Mouse (Mus musculus) midbrain, embryonic 12.5 days (tissue): ENCODE measurements at regions not wholly inside any gene's neighbourhood (a gene's known extent, or its start where the extent isn't known, plus 50 kb on each side); places are given as distances from the start of the nearest gene placed in this dataset.

ENCODE experiments used
- ATAC-seq: fragments of 200-750 bp; cut with Nextera tagmentation; 2 replicates; pipeline ENCODE4 v1.8.0; 2017; ENCODE audit warnings: low read depth, moderate TSS enrichment, moderate library complexity; ENCODE audit not compliant: low FRiP score
- H3K27ac ChIP-seq: fragments of 300-500 bp; sonication (generic); replicated peaks from 2 replicates; pipeline ENCODE4 v1.5.1; 2016; ENCODE audit warnings: mild to moderate bottlenecking
- H3K27me3 ChIP-seq: fragments of 300-500 bp; sonication (generic); 2 replicates; pipeline ENCODE4 v1.6.1; 2016; ENCODE audit warnings: mild to moderate bottlenecking
- H3K36me3 ChIP-seq: fragments of 300-500 bp; sonication (generic); 2 replicates; pipeline ENCODE4 v1.6.1; 2016
- H3K4me1 ChIP-seq: fragments of 300-500 bp; sonication (generic); 2 replicates; pipeline ENCODE4 v1.6.1; 2016
- H3K4me2 ChIP-seq: fragments of 300-500 bp; sonication (generic); replicated peaks from 2 replicates; pipeline ENCODE4 v1.6.1; 2016; ENCODE audit warnings: mild to moderate bottlenecking, moderate library complexity
- H3K4me3 ChIP-seq: fragments of 300-500 bp; sonication (generic); 2 replicates; pipeline ENCODE4 v1.5.1; 2016; ENCODE audit warnings: mild to moderate bottlenecking
- H3K9ac ChIP-seq: fragments of 300-500 bp; sonication (generic); replicated peaks from 2 replicates; pipeline ENCODE4 v1.6.1; 2016; ENCODE audit warnings: mild to moderate bottlenecking, moderate library complexity
- H3K9me3 ChIP-seq: fragments of 300-500 bp; sonication (generic); 2 replicates; pipeline ENCODE4 v1.6.1; 2016; ENCODE audit warnings: mild to moderate bottlenecking
- WGBS: fragments of 180-500 bp; shearing (Covaris S2); methylation state at CpG from one replicate; pipeline ENCODE4 v1.1.7; 2016; 5-methylcytosine and 5-hydroxymethylcytosine counted together

GRCm38 (mm10) chr7:113069336-113069924 lies 115.7 kb downstream of the Rassf10 start:
- Histone ChIP-seq H3K9ac (no peak overlapping the region), H3K27ac (no peak overlapping the region), H3K36me3 (no peaks in the 10 kb centered on the region), H3K9me3 (no peaks in the 10 kb centered on the region), H3K4me3 (no peak overlapping the region), H3K4me1 (0 out of 2 replicates have a peak, but pooled peaks cover 3% of the 10 kb centered on the region), H3K27me3 (no peaks in the 10 kb centered on the region), H3K4me2 (no peak overlapping the region)
- ATAC-seq, result no peak
- 78% methylated on average over 4 of the region's 4 CpGs for WGBS

- Histone ChIP-seq H3K9ac (no peak overlapping the region), H3K36me3 (no peaks in the 10 kb centered on the region), H3K9me3 (no peaks in the 10 kb centered on the region), H3K4me2 (no peak overlapping the region), H3K27me3 (no peaks in the 10 kb centered on the region), H3K4me3 (no peak overlapping the region), H3K27ac (no peak overlapping the region), H3K4me1 (0 out of 2 replicates have a peak, but pooled peaks cover 3% of the 10 kb centered on the region)
- no peak for ATAC-seq
- WGBS, result 80% methylated on average over 1 of the region's 1 CpGs
Measured at GRCm38 (mm10) chr7:113071418-113071817, 117.7 kb downstream of the Rassf10 start.

DNA sequence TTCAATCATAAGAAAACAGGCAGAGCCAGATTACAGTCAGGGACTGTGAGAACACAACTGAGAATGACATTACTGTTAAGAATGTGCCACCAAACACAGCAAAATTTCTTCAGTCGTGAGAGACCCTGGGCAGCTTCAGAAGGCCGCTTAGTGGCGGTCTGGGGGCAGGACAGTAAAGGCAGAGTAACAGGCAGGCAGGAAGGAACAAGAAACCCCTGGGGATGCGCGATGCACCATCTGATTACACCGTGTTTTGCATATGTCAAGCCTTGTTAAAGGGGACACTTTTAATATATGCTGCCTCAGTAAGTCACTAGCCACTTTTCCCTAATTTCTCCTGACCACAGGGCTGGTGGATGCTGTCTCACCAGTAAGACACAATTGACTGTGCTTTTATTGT lies 120.0 kb downstream of the Rassf10 start:
- 59% methylated on average over 6 of the region's 6 CpGs for WGBS
- H3K4me2 ChIP-seq, result no peak overlapping the region
- H3K9me3 ChIP-seq, result no peaks in the 10 kb centered on the region
- no peaks in the 10 kb centered on the region for H3K27me3 ChIP-seq
- no peak for ATAC-seq
- H3K27ac ChIP-seq, result no peak overlapping the region
- H3K4me3 ChIP-seq, result no peak overlapping the region
- H3K4me1 ChIP-seq, result 0 out of 2 replicates have a peak, but pooled peaks cover 3% of the 10 kb centered on the region
- H3K36me3 ChIP-seq, result no peaks in the 10 kb centered on the region
- no peak overlapping the region for H3K9ac ChIP-seq

- Histone ChIP-seq H3K9me3 (no peaks in the 10 kb centered on the region), H3K4me2 (no peak overlapping the region), H3K27me3 (no peaks in the 10 kb centered on the region), H3K36me3 (no peaks in the 10 kb centered on the region), H3K4me1 (0 out of 2 replicates have a peak, but pooled peaks cover 3% of the 10 kb centered on the region), H3K4me3 (no peak overlapping the region), H3K27ac (no peak overlapping the region), H3K9ac (no peak overlapping the region)
- WGBS, result 78% methylated on average over 6 of the region's 6 CpGs
- ATAC-seq, result no peak
Measured at GRCm38 (mm10) chr7:113075371-113075770, 121.6 kb downstream of the Rassf10 start.

- no peak overlapping the region for H3K4me2 ChIP-seq
- no peak for ATAC-seq
- H3K9me3 ChIP-seq, result no peaks in the 10 kb centered on the region
- H3K9ac ChIP-seq, result no peak overlapping the region
- no peaks in the 10 kb centered on the region for H3K27me3 ChIP-seq
- WGBS, result 92% methylated on average over 7 of the region's 7 CpGs
- H3K4me1 ChIP-seq, result 0 out of 2 replicates have a peak, but pooled peaks cover 3% of the 10 kb centered on the region
- H3K27ac ChIP-seq, result no peak overlapping the region
- no peak overlapping the region for H3K4me3 ChIP-seq
- no peaks in the 10 kb centered on the region for H3K36me3 ChIP-seq
Measured at GRCm38 (mm10) chr7:113076243-113076642, 122.5 kb downstream of the Rassf10 start.

- ATAC-seq, result no peak
- no peak overlapping the region for H3K4me2 ChIP-seq
- H3K27ac ChIP-seq, result no peak overlapping the region
- H3K27me3 ChIP-seq, result 0 out of 2 replicates have a peak, but pooled peaks cover 3% of the 10 kb centered on the region
- H3K9me3 ChIP-seq, result no peaks in the 10 kb centered on the region
- no peaks in the 10 kb centered on the region for H3K4me1 ChIP-seq
- H3K4me3 ChIP-seq, result no peak overlapping the region
- WGBS, result 85% methylated on average over 5 of the region's 5 CpGs
- H3K9ac ChIP-seq, result no peak overlapping the region
- H3K36me3 ChIP-seq, result no peaks in the 10 kb centered on the region
Measured at GRCm38 (mm10) chr7:113081120-113081519, 126.1 kb upstream of the Arntl start.

- H3K4me2 ChIP-seq, result no peak overlapping the region
- H3K4me1 ChIP-seq, result no peaks in the 10 kb centered on the region
- WGBS, result 86% methylated on average over 8 of the region's 8 CpGs
- H3K9me3 ChIP-seq, result no peaks in the 10 kb centered on the region
- no peaks in the 10 kb centered on the region for H3K36me3 ChIP-seq
- ATAC-seq, result no peak
- H3K27ac ChIP-seq, result no peak overlapping the region
- no peak overlapping the region for H3K4me3 ChIP-seq
- H3K27me3 ChIP-seq, result 0 out of 2 replicates have a peak, but pooled peaks cover 3% of the 10 kb centered on the region
- H3K9ac ChIP-seq, result no peak overlapping the region
Measured at GRCm38 (mm10) chr7:113084930-113085625, 122.2 kb upstream of the Arntl start.

- Histone ChIP-seq H3K4me1 (no peaks in the 10 kb centered on the region), H3K36me3 (no peaks in the 10 kb centered on the region), H3K9me3 (no peaks in the 10 kb centered on the region), H3K27me3 (0 out of 2 replicates have a peak, but pooled peaks cover 3% of the 10 kb centered on the region), H3K4me2 (no peak overlapping the region), H3K4me3 (no peak overlapping the region), H3K27ac (no peak overlapping the region), H3K9ac (no peak overlapping the region)
- 61% methylated on average over 1 of the region's 1 CpGs for WGBS
- no peak for ATAC-seq
Measured at GRCm38 (mm10) chr7:113086158-113086557, 121.1 kb upstream of the Arntl start.

GRCm38 (mm10) chr7:113087646-113088045 lies 119.6 kb upstream of the Arntl start:
- ATAC-seq, result no peak

GRCm38 (mm10) chr7:113089044-113089443 lies 118.2 kb upstream of the Arntl start:
- Histone ChIP-seq H3K27me3 (0 out of 2 replicates have a peak, but pooled peaks cover 3% of the 10 kb centered on the region), H3K36me3 (no peaks in the 10 kb centered on the region), H3K4me1 (no peaks in the 10 kb centered on the region), H3K27ac (no peak overlapping the region), H3K4me2 (no peak overlapping the region), H3K4me3 (no peak overlapping the region), H3K9me3 (no peaks in the 10 kb centered on the region), H3K9ac (no peak overlapping the region)
- ATAC-seq, result no peak
- WGBS, result 86% methylated on average over 4 of the region's 4 CpGs

More at GRCm38 (mm10) chr7:113087646-113088045, 119.6 kb upstream of the Arntl start:
- Histone ChIP-seq H3K4me1 (no peaks in the 10 kb centered on the region), H3K4me2 (no peak overlapping the region), H3K9ac (no peak overlapping the region), H3K9me3 (no peaks in the 10 kb centered on the region), H3K4me3 (no peak overlapping the region), H3K27ac (no peak overlapping the region), H3K27me3 (0 out of 2 replicates have a peak, but pooled peaks cover 3% of the 10 kb centered on the region), H3K36me3 (no peaks in the 10 kb centered on the region)
- WGBS, result 85% methylated on average over 5 of the region's 5 CpGs

DNA sequence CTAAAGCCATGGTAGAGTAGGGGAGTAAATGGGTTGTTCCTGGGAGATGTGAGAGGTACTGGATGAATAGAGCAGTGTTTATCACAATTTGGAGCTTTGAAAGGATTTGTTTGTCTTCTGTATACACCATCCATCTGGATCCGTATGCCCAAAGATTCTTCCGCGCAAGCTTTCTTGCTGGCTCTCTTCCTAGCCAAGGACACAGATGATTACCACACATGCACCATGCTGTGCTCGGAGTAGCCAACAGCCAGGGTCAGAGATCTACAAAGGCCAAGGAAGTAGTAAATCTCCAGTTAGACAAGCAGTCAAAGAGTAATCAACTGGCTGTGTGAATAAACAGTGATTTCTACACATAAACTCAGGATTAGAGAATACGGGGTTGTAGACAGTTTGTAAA lies 113.3 kb upstream of the Arntl start:
- ATAC-seq, result no peak

DNA sequence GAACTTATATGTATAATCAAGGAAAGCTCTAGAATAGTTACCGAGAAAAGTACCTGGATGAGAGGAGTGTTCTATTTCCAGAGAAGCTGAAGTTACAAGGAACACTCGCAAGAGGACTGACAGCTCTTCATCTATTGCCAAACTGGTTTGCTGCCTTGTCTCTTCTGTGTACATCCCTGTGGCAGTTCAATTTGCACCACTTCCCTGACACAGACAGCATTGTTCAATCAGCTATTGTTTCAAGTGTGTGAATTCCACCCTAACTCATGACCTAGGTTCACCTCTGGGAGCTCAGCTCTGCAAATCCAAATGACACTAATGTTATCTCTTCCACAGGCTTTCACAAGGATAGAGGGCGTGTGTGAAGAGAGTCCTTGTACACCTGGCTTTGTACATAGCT lies 112.2 kb upstream of the Arntl start:
- no peak overlapping the region for H3K9ac ChIP-seq
- ATAC-seq, result no peak
- no peaks in the 10 kb centered on the region for H3K4me1 ChIP-seq
- H3K27ac ChIP-seq, result no peak overlapping the region
- no peaks in the 10 kb centered on the region for H3K27me3 ChIP-seq
- no peaks in the 10 kb centered on the region for H3K36me3 ChIP-seq
- no peaks in the 10 kb centered on the region for H3K9me3 ChIP-seq
- no peak overlapping the region for H3K4me3 ChIP-seq
- H3K4me2 ChIP-seq, result no peak overlapping the region
- WGBS, result 91% methylated on average over 3 of the region's 3 CpGs

More for the DNA sequence above, 113.3 kb upstream of the Arntl start:
- Histone ChIP-seq H3K9me3 (no peaks in the 10 kb centered on the region), H3K27me3 (no peaks in the 10 kb centered on the region), H3K4me3 (no peak overlapping the region), H3K4me2 (no peak overlapping the region), H3K4me1 (no peaks in the 10 kb centered on the region), H3K27ac (no peak overlapping the region), H3K36me3 (no peaks in the 10 kb centered on the region), H3K9ac (no peak overlapping the region)
- 81% methylated on average over 5 of the region's 5 CpGs for WGBS
